Mouse (Mus musculus): Measurements from ENCODE around the gene Stx6. TPM values are rescaled to one million over a fixed set of nuclear protein-coding genes. Genes with fewer than 3 reads are reported as not detected.
A peak's percentile ranks its signal among the peaks of the same experiment; 100 is the strongest.
"Not testable (repeated sequence)": the region's sequence is repeated elsewhere in the genome, so short reads cannot be mapped to it uniquely, and the experiment has no call there.

Gene Stx6
- polyA plus RNA-seq, 1 experiment, result 32.4 TPM

DNA sequence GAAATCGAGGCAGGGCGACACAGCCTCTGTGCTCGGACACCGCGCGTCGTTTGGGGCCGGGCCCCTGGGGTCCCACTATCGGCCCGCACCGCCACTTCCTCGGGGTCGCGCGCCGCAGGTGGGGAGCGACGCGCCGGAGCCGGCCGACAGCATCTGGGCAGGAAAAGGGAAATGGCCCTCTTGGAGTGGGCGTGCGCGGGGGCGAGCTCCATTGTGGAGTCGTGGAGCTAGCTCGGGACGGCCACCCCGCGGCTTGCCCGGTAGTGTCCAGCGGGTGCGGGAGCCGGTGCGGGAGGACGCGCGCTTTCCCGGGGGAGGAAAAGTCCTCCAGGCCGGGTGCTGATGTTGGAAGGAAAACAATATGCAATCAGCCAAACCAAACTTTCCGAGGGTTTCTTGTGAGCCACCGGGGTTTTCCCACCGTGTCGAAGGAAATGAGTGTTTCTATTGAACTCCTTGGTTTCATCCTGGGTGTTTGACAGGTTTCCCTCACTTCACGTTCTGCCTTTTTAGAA is 512 bp downstream of the Stx6 start:
- no peak for TF ChIP-seq CTCF (IDR thresholded peaks at IDR 0.05; ENCODE audit: extremely low read depth, insufficient read length, insufficient replicate concordance, low read depth, low read length)
- TF ChIP-seq POLR2A (IDR thresholded peaks at IDR 0.05; ENCODE audit: low read depth, low read length), result no peak
- H3K4me3 ChIP-seq (ENCODE audit: low read depth, low read length), result peak overlapping the region; percentile 94
- 1% methylated on average over 44 of the region's 46 CpGs for WGBS
- no peaks in the 10 kb centered on the region; the same call in 1 of the 2 replicates for H3K4me1 ChIP-seq (ENCODE audit: control insufficient read depth, insufficient read depth, insufficient read length, low read length)
- H3K27me3 ChIP-seq (ENCODE audit: control insufficient read depth, insufficient read depth, low read length), result no peaks in the 10 kb centered on the region
- H3K27ac ChIP-seq (ENCODE audit: insufficient read depth, low read depth, low read length), result peak overlapping the region; percentile 14; the same call in 1 of the 2 replicates
- no peaks in the 10 kb centered on the region for H3K36me3 ChIP-seq (ENCODE audit: control insufficient read depth, insufficient read depth, low read length)

DNA sequence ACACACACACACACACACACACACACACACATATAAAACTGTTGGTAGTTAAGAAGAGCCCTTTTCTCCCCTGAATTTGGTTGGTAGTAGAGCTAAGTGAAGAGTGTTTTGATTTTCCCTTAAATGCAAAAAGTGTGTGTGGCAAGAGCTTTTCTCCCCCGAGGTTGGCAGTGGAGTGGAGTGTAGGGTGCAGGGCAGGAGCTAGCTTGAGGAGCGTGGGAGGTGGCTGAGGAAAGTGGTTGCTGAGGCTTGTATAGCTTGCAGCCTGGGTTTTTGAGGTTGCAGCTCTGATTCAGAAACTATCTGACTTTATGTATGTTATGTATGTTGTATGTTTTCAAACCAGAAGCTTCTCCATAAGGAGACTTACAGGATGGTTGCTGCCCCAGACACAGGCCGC is 8.9 kb downstream of the Stx6 start:
- 77% methylated on average over 3 of the region's 3 CpGs for WGBS
- Histone ChIP-seq H3K4me1 (ENCODE audit: control insufficient read depth, insufficient read depth, insufficient read length, low read length) (no peaks in the 10 kb centered on the region), H3K27me3 (ENCODE audit: control insufficient read depth, insufficient read depth, low read length) (no peaks in the 10 kb centered on the region), H3K4me3 (ENCODE audit: low read depth, low read length) (no peak overlapping the region), H3K36me3 (ENCODE audit: control insufficient read depth, insufficient read depth, low read length) (no peaks in the 10 kb centered on the region), H3K27ac (ENCODE audit: insufficient read depth, low read depth, low read length) (no peak overlapping the region)
- TF ChIP-seq CTCF (IDR thresholded peaks at IDR 0.05; ENCODE audit: extremely low read depth, insufficient read length, insufficient replicate concordance, low read depth, low read length) (no peak), POLR2A (IDR thresholded peaks at IDR 0.05; ENCODE audit: low read depth, low read length) (no peak)

DNA sequence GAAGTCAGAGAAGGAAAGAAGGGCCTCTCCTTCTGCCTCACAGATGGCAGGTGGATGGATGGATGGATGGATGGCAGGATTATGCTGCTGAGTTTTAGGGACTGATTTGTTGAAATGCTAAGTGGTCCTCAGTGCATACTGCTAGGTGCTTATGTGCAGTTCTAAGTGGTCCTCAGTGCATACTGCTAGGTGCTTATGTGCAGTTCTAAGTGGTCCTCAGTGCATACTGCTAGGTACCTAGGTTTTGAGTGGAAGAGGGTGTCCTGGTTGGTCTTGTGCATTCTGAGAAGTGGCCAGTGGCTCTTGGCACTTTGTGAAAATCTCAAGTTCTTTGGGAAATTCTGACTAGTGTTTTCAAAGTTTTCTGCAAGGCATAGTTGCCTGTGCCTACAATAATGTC is 11.4 kb downstream of the Stx6 start:
- TF ChIP-seq CTCF (IDR thresholded peaks at IDR 0.05; ENCODE audit: extremely low read depth, insufficient read length, insufficient replicate concordance, low read depth, low read length) (no peak), POLR2A (IDR thresholded peaks at IDR 0.05; ENCODE audit: low read depth, low read length) (no peak)
- Histone ChIP-seq H3K36me3 (ENCODE audit: control insufficient read depth, insufficient read depth, low read length) (no peaks in the 10 kb centered on the region), H3K4me3 (ENCODE audit: low read depth, low read length) (no peak overlapping the region), H3K27ac (ENCODE audit: insufficient read depth, low read depth, low read length) (no peak overlapping the region), H3K27me3 (ENCODE audit: control insufficient read depth, insufficient read depth, low read length) (no peaks in the 10 kb centered on the region), H3K4me1 (ENCODE audit: control insufficient read depth, insufficient read depth, insufficient read length, low read length) (no peaks in the 10 kb centered on the region)

- Histone ChIP-seq H3K4me1 (ENCODE audit: control insufficient read depth, insufficient read depth, insufficient read length, low read length) (no peaks in the 10 kb centered on the region), H3K27me3 (ENCODE audit: control insufficient read depth, insufficient read depth, low read length) (no peaks in the 10 kb centered on the region), H3K36me3 (ENCODE audit: control insufficient read depth, insufficient read depth, low read length) (peaks cover 2% of the 10 kb centered on the region; the same call in 1 of the 2 replicates), H3K27ac (ENCODE audit: insufficient read depth, low read depth, low read length) (no peak overlapping the region), H3K4me3 (ENCODE audit: low read depth, low read length) (no peak overlapping the region)
- TF ChIP-seq POLR2A (IDR thresholded peaks at IDR 0.05; ENCODE audit: low read depth, low read length) (no peak), CTCF (IDR thresholded peaks at IDR 0.05; ENCODE audit: extremely low read depth, insufficient read length, insufficient replicate concordance, low read depth, low read length) (no peak)
- WGBS, result 92% methylated on average over 3 of the region's 3 CpGs
Measured at GRCm38 (mm10) chr1:155172895-155173643, 14.6 kb downstream of the Stx6 start.

- not testable (repeated sequence) for H3K4me1 ChIP-seq (ENCODE audit: control insufficient read depth, insufficient read depth, insufficient read length, low read length); H3K27ac ChIP-seq (ENCODE audit: insufficient read depth, low read depth, low read length); H3K27me3 ChIP-seq (ENCODE audit: control insufficient read depth, insufficient read depth, low read length); H3K36me3 ChIP-seq (ENCODE audit: control insufficient read depth, insufficient read depth, low read length); H3K4me3 ChIP-seq (ENCODE audit: low read depth, low read length)
- WGBS, result 84% methylated on average over 1 of the region's 1 CpGs
Measured at GRCm38 (mm10) chr1:155173644-155174016, 15.1 kb downstream of the Stx6 start.

- 58% methylated on average over 1 of the region's 1 CpGs for WGBS
- TF ChIP-seq POLR2A (IDR thresholded peaks at IDR 0.05; ENCODE audit: low read depth, low read length) (no peak), CTCF (IDR thresholded peaks at IDR 0.05; ENCODE audit: extremely low read depth, insufficient read length, insufficient replicate concordance, low read depth, low read length) (no peak)
- H3K27me3 ChIP-seq (ENCODE audit: control insufficient read depth, insufficient read depth, low read length), result no peaks in the 10 kb centered on the region
- no peak overlapping the region for H3K27ac ChIP-seq (ENCODE audit: insufficient read depth, low read depth, low read length)
- H3K36me3 ChIP-seq (ENCODE audit: control insufficient read depth, insufficient read depth, low read length), result peaks cover 2% of the 10 kb centered on the region; the same call in 1 of the 2 replicates
- H3K4me1 ChIP-seq (ENCODE audit: control insufficient read depth, insufficient read depth, insufficient read length, low read length), result no peaks in the 10 kb centered on the region
- no peak overlapping the region for H3K4me3 ChIP-seq (ENCODE audit: low read depth, low read length)
Measured at GRCm38 (mm10) chr1:155174424-155174823, 15.9 kb downstream of the Stx6 start.

DNA sequence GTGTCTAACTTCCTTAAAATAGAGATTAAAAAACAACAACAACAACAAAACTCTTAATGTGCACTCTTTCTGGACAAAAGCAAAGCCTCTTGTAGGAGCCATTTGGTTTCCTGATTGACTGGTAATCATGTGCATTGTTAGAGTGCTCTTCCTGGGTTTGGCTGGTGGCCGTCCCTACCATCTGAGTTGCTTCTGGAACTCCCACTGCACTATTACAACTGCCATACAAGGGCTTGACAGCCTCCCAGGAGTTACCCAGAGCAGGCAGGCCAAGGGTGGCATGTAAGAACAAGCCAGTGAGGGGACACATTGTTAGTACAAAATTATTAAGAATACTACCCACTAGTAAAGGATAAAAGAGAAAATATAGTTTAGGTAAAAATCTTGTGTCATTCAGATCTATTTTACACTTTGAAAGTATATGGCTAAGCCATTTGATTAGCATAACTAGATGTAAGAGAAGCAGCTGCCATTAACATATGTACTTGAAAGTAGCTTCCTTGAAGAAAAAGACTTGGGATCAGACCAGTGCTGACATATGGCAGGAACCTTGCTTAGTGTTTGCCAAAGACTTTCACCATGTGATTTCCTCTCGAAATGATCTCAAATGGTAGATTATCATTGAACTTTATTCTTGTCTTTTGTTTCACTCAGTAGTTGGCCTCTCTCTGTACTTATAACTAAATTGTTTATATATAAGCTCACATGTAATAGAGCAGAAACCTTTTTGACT is 19.8 kb downstream of the Stx6 start:
- H3K27ac ChIP-seq (ENCODE audit: insufficient read depth, low read depth, low read length), result no peak overlapping the region
- peaks cover 12% of the 10 kb centered on the region; the same call in 1 of the 2 replicates for H3K36me3 ChIP-seq (ENCODE audit: control insufficient read depth, insufficient read depth, low read length)
- no peak for TF ChIP-seq CTCF (IDR thresholded peaks at IDR 0.05; ENCODE audit: extremely low read depth, insufficient read length, insufficient replicate concordance, low read depth, low read length)
- TF ChIP-seq POLR2A (IDR thresholded peaks at IDR 0.05; ENCODE audit: low read depth, low read length), result no peak
- 85% methylated on average over 2 of the region's 2 CpGs for WGBS
- H3K27me3 ChIP-seq (ENCODE audit: control insufficient read depth, insufficient read depth, low read length), result no peaks in the 10 kb centered on the region
- H3K4me1 ChIP-seq (ENCODE audit: control insufficient read depth, insufficient read depth, insufficient read length, low read length), result no peaks in the 10 kb centered on the region
- no peak overlapping the region for H3K4me3 ChIP-seq (ENCODE audit: low read depth, low read length)
